Mouse (Mus musculus): ENCODE results near the gene Desi1.

- TF ChIP-seq EP300 (IDR thresholded peaks at IDR 0.05): no peak
- no peak for TF ChIP-seq CTCF (IDR thresholded peaks at IDR 0.05)
Measured at GRCm38 (mm10) chr15:82046246-82046891, 12.7 kb upstream of the Desi1 start.
